Mouse (Mus musculus): ENCODE results near the gene Nectin2. TPM values are rescaled to one million over a fixed set of nuclear protein-coding genes. Genes with fewer than 3 reads are reported as not detected.

Gene Nectin2
- polyA plus RNA-seq, 1 experiment from 2014 or later, result 60.4 TPM

- no peak for ATAC-seq (ENCODE audit: low FRiP score, low read depth)
- Histone ChIP-seq H3K36me3 (peaks cover 42% of the 10 kb centered on the region), H3K4me1 (replicated peaks) (peaks cover 1% of the 10 kb centered on the region; the same call in 1 of the 2 replicates), H3K27ac (replicated peaks) (no peak overlapping the region), H3K27me3 (no peaks in the 10 kb centered on the region), H3K4me2 (no peak overlapping the region), H3K4me3 (no peak overlapping the region), H3K9ac (no peak overlapping the region), H3K9me3 (no peaks in the 10 kb centered on the region)
- WGBS, result 92% methylated on average over 16 of the region's 16 CpGs
Observed at GRCm38 (mm10) chr7:19736389-19737057, 13.8 kb downstream of the Nectin2 start.

GRCm38 (mm10) chr7:19734178-19734666 lies 16.1 kb downstream of the Nectin2 start:
- WGBS, result 89% methylated on average over 10 of the region's 10 CpGs
- Histone ChIP-seq H3K4me3 (no peak overlapping the region), H3K27me3 (no peaks in the 10 kb centered on the region), H3K9me3 (no peaks in the 10 kb centered on the region), H3K4me1 (replicated peaks) (no peaks in the 10 kb centered on the region), H3K9ac (no peak overlapping the region), H3K36me3 (peaks cover 65% of the 10 kb centered on the region), H3K4me2 (no peak overlapping the region), H3K27ac (replicated peaks) (no peak overlapping the region)
- no peak for ATAC-seq (ENCODE audit: low FRiP score, low read depth)

GRCm38 (mm10) chr7:19726541-19726940 lies 23.7 kb downstream of the Nectin2 start:
- no peak overlapping the region for H3K4me2 ChIP-seq
- no peak overlapping the region for H3K9ac ChIP-seq
- no peaks in the 10 kb centered on the region for H3K27me3 ChIP-seq
- H3K4me1 ChIP-seq (replicated peaks), result no peaks in the 10 kb centered on the region
- no peak overlapping the region for H3K4me3 ChIP-seq
- H3K9me3 ChIP-seq, result no peaks in the 10 kb centered on the region
- no peak for ATAC-seq (ENCODE audit: low FRiP score, low read depth)
- 92% methylated on average over 4 of the region's 4 CpGs for WGBS
- peaks cover 76% of the 10 kb centered on the region for H3K36me3 ChIP-seq
- H3K27ac ChIP-seq (replicated peaks), result no peak overlapping the region

DNA sequence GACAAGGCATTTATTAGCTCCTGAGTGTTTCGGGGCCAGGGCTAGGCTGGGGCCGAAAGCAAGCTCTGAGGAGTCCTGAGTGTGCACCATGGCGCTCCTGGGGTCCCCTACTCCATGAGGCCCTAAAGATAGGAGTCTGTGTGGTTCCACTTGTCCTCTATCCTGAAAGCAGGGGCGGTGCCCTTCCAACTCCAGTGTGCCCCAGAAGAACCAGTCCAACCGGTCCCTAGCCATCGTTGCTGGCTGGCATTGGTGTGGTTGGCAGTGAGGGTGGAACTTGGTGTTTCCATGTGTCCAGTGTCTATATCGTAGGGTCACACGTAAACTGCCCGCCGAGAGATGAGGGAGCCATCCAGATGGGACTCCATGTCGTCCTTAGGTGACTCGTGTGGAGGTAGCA lies 26.1 kb downstream of the Nectin2 start:
- WGBS, result 96% methylated on average over 12 of the region's 12 CpGs
- Histone ChIP-seq H3K9me3 (no peaks in the 10 kb centered on the region), H3K36me3 (peaks cover 57% of the 10 kb centered on the region), H3K4me3 (no peak overlapping the region), H3K9ac (no peak overlapping the region), H3K27ac (replicated peaks) (no peak overlapping the region), H3K4me1 (replicated peaks) (no peaks in the 10 kb centered on the region), H3K27me3 (no peaks in the 10 kb centered on the region), H3K4me2 (no peak overlapping the region)
- ATAC-seq (ENCODE audit: low FRiP score, low read depth), result no peak

GRCm38 (mm10) chr7:19722754-19723195 lies 27.5 kb downstream of the Nectin2 start:
- no peak overlapping the region for H3K9ac ChIP-seq
- ATAC-seq (ENCODE audit: low FRiP score, low read depth), result no peak
- no peak overlapping the region for H3K27ac ChIP-seq (replicated peaks)
- H3K4me3 ChIP-seq, result no peak overlapping the region
- 88% methylated on average over 6 of the region's 6 CpGs for WGBS
- H3K27me3 ChIP-seq, result no peaks in the 10 kb centered on the region
- H3K9me3 ChIP-seq, result no peaks in the 10 kb centered on the region
- H3K4me2 ChIP-seq, result no peak overlapping the region
- H3K36me3 ChIP-seq, result peaks cover 43% of the 10 kb centered on the region
- no peaks in the 10 kb centered on the region for H3K4me1 ChIP-seq (replicated peaks)

- no peak for ATAC-seq (ENCODE audit: low FRiP score, low read depth)
- Histone ChIP-seq H3K27ac (replicated peaks) (no peak overlapping the region), H3K4me1 (replicated peaks) (peaks cover 14% of the 10 kb centered on the region), H3K4me2 (no peak overlapping the region), H3K4me3 (no peak overlapping the region), H3K9ac (no peak overlapping the region), H3K27me3 (no peaks in the 10 kb centered on the region), H3K9me3 (no peaks in the 10 kb centered on the region), H3K36me3 (peaks cover 21% of the 10 kb centered on the region)
- 94% methylated on average over 4 of the region's 4 CpGs for WGBS
Observed at GRCm38 (mm10) chr7:19719200-19719599, 31.1 kb downstream of the Nectin2 start.

DNA sequence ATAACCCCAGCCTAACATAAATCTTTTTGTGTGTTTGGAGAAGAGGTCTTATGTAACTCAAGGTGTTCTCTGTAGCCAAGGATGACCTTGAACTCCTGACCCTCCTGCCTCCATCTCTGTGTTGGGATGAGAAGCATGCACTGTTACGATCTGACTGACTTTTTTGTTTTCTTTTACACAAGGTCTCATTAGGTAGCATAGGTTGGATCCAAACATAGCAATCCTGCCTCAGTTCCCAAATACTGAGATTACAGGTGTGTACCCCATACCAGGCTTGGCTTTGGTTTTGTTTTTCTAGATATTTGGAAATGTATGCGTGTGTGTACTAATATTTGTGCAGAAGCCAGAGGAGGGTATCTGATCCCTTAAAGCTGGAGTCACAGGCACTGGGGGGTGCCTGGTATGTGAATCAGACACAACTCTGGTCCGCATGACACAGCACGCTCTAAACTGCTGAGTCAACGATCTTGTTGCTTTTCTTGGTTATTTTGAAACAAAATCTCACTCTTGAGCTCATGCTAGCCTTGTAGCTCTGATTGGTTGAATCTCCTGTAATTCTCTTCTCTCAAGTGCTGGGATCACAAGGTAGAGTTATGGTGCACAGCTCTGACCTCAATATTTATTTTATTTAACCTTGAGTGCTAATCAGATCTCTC lies 31.9 kb downstream of the Nectin2 start:
- H3K36me3 ChIP-seq, result peaks cover 17% of the 10 kb centered on the region

GRCm38 (mm10) chr7:19717346-19717745 lies 32.9 kb downstream of the Nectin2 start:
- peaks cover 25% of the 10 kb centered on the region for H3K4me1 ChIP-seq (replicated peaks)
- H3K27ac ChIP-seq (replicated peaks), result no peak overlapping the region
- ATAC-seq (ENCODE audit: low FRiP score, low read depth), result no peak
- H3K9me3 ChIP-seq, result no peaks in the 10 kb centered on the region
- no peak overlapping the region for H3K4me2 ChIP-seq
- 96% methylated on average over 4 of the region's 4 CpGs for WGBS
- H3K27me3 ChIP-seq, result no peaks in the 10 kb centered on the region
- no peak overlapping the region for H3K9ac ChIP-seq
- H3K36me3 ChIP-seq, result peaks cover 11% of the 10 kb centered on the region
- H3K4me3 ChIP-seq, result no peak overlapping the region

More for the DNA sequence above, 31.9 kb downstream of the Nectin2 start:
- no peak overlapping the region for H3K9ac ChIP-seq
- H3K27ac ChIP-seq (replicated peaks), result no peak overlapping the region
- H3K27me3 ChIP-seq, result no peaks in the 10 kb centered on the region
- no peaks in the 10 kb centered on the region for H3K9me3 ChIP-seq
- H3K4me2 ChIP-seq, result no peak overlapping the region
- no peak overlapping the region for H3K4me3 ChIP-seq
- no peak for ATAC-seq (ENCODE audit: low FRiP score, low read depth)
- WGBS, result 93% methylated on average over 5 of the region's 5 CpGs
- peaks cover 21% of the 10 kb centered on the region for H3K4me1 ChIP-seq (replicated peaks)

DNA sequence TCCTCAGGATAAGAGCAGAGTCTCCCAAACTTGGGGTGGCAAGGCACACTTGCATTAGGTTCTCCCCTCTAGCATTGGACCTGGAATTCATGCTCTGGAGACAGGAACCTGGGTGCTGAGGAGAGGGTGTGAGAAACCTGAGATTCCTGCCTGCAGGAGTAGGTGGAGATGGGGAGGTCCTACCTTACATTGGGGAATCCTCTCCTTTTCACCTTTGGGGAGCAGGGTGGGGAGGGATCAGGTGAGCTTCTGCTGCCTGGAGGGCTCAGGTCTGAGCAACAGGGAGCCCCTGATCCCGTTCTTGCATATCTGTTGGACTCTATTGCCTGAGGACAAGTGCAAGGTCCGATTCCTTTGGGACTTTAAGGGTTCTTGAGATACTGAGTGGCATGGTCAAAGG lies 33.5 kb downstream of the Nectin2 start:
- H3K27ac ChIP-seq (replicated peaks), result peak overlapping the region; percentile 92
- peak overlapping the region; percentile 56 for H3K4me2 ChIP-seq
- WGBS, result 90% methylated on average over 2 of the region's 2 CpGs
- peak overlapping the region; percentile 36; the same call in 1 of the 2 replicates for H3K9ac ChIP-seq
- ATAC-seq (ENCODE audit: low FRiP score, low read depth), result no peak
- H3K9me3 ChIP-seq, result no peaks in the 10 kb centered on the region
- peaks cover 16% of the 10 kb centered on the region for H3K36me3 ChIP-seq
- H3K4me3 ChIP-seq, result peak overlapping the region; percentile 35; the same call in 1 of the 2 replicates
- H3K4me1 ChIP-seq (replicated peaks), result peaks cover 25% of the 10 kb centered on the region
- no peaks in the 10 kb centered on the region for H3K27me3 ChIP-seq

DNA sequence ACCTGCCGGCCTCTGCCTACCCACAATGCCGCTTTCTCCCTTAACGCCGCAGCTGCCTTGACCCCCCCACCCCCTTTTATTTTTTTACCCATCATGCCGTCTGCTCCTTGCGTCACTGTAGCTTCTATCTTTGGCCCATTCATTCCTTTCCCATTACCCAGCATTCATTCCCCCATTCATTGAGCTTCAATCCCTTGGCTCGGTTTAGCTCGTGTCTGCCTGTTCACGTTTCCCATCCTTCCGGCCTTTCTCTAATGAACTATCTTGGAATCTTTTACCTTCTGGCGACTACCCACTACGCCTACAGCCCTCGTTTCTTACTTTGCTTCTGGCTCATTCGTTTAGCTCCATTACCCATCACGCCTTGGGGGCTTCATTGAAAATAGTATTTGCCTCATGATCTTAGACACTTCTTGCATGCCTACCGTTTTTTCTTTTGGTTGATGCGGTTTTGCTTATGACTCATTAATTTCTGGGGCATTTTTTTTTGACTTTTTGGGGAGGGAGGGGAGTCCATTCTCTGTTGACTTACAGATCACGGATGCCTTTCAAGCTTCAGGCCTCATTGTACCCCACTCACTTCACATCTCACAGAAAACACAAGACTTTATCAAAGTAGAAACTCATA lies 34.1 kb downstream of the Nectin2 start:
- peaks cover 25% of the 10 kb centered on the region for H3K4me1 ChIP-seq (replicated peaks)
- peak overlapping the region; percentile 35 for H3K4me3 ChIP-seq
- no peak for ATAC-seq (ENCODE audit: low FRiP score, low read depth)
- no peaks in the 10 kb centered on the region for H3K9me3 ChIP-seq
- peak overlapping the region; percentile 36 for H3K9ac ChIP-seq
- H3K27me3 ChIP-seq, result no peaks in the 10 kb centered on the region
- H3K36me3 ChIP-seq, result peaks cover 16% of the 10 kb centered on the region
- 5% methylated on average over 18 of the region's 18 CpGs for WGBS
- peak overlapping the region; percentile 92 for H3K27ac ChIP-seq (replicated peaks)
- H3K4me2 ChIP-seq, result peak overlapping the region; percentile 56

DNA sequence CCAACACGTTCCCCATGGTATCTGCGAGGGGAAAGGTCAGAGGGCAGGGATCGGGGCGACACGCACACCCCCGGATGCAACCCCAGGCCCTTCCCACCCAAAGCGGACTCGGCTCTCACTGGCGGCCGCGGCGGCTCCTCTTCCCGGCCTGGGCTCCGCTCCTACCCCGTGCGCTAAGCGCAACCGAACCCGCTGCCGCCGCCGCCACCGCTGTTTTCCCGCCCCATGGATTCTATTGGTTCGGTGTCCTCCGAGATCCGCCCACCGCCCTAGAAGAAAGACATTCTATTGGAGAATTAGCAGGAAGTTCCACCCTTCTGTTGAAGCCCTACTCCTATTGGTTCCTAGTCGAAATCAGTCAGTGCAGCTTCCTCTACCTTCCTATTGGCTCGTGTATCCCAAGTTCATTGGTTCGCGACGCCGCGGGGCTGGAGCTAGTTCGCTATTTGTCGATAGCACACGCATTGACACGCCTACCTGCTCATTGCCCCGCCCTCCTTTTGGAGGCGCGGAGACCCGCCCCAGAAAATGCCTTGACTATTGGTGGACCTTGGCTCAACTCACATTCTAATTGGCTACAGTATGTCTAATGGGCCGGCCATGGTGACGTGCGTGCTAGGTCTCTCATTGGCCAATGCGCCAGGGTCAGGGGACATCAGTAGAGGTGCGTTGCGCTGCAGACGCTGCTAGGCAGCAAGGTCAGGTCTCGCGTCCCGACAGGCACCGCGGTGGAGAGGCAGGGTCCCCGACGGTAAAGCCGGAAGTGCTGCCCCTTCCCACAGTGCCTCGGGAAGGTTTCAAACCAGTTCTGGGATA lies 34.8 kb downstream of the Nectin2 start, which contains the start of gene Tomm40:
Gene Tomm40 (minus strand): TSS at position 200 of the 816 bp plus-strand sequence.
- H3K9me3 ChIP-seq, result no peaks in the 10 kb centered on the region
- peak within 1 kb of the TSS; percentile 66 for H3K4me3 ChIP-seq
- H3K4me2 ChIP-seq, result peak within 1 kb of the TSS; percentile 77
- ATAC-seq (ENCODE audit: low FRiP score, low read depth), result peak; percentile 99
- H3K9ac ChIP-seq, result peak within 1 kb of the TSS; percentile 79
- WGBS, result under 1% methylated on average over 58 of the region's 59 CpGs
- H3K27me3 ChIP-seq, result no peaks in the 10 kb centered on the region
- H3K4me1 ChIP-seq (replicated peaks), result peaks cover 25% of the 10 kb centered on the region
- H3K27ac ChIP-seq (replicated peaks), result peak within 1 kb of the TSS; percentile 92
- H3K36me3 ChIP-seq, result peaks cover 20% of the 10 kb centered on the region

All from hindbrain, embryonic 15.5 days (tissue).